Mouse (Mus musculus) ZHBTc4 (cell line): Measurements from ENCODE around the gene Slco1a1.
"Not testable (repeated sequence)": the region's sequence is repeated elsewhere in the genome, so short reads cannot be mapped to it uniquely, and the experiment has no call there.

Source experiments
- DNase-seq: peaks from one replicate; pipeline ENCODE4 v3.0.0-alpha.2; 2011; ENCODE audit warnings: low read depth, low spot score

Slco1a1 gene

GRCm38 (mm10) chr6:141946862-141947261 lies at the start of gene Slco1a1:
Slco1a1 (minus strand) TSS chr6:141946962.
- no peak for DNase-seq

GRCm38 (mm10) chr6:141986772-141987171 lies 40.0 kb upstream of the Slco1a1 start:
- DNase-seq = no peak

GRCm38 (mm10) chr6:141984644-141985043 lies 37.9 kb upstream of the Slco1a1 start:
- DNase-seq = no peak

- no peak for DNase-seq
Measured at GRCm38 (mm10) chr6:141962420-141962819, 15.7 kb upstream of the Slco1a1 start.

GRCm38 (mm10) chr6:141961861-141962260 lies 15.1 kb upstream of the Slco1a1 start:
- no peak for DNase-seq

GRCm38 (mm10) chr6:141960482-141960881 lies 13.7 kb upstream of the Slco1a1 start:
- no peak for DNase-seq

- no peak for DNase-seq
Measured at GRCm38 (mm10) chr6:141940451-141940850, 6.3 kb downstream of the Slco1a1 start.

- DNase-seq = no peak
Measured at GRCm38 (mm10) chr6:141898197-141898596, 48.6 kb downstream of the Slco1a1 start.

GRCm38 (mm10) chr6:141889723-141890122 lies 57.0 kb downstream of the Slco1a1 start:
- no peak for DNase-seq

GRCm38 (mm10) chr6:141888248-141888647 lies 58.5 kb downstream of the Slco1a1 start:
- DNase-seq = peak; percentile 20

GRCm38 (mm10) chr6:141882581-141882980 lies 64.2 kb downstream of the Slco1a1 start:
- DNase-seq = no peak

GRCm38 (mm10) chr6:141875742-141876141 lies 71.0 kb downstream of the Slco1a1 start:
- not testable (repeated sequence) for DNase-seq

GRCm38 (mm10) chr6:141871711-141872110 lies 75.1 kb downstream of the Slco1a1 start:
- no peak for DNase-seq

GRCm38 (mm10) chr6:141868735-141869134 lies 78.0 kb downstream of the Slco1a1 start:
- no peak for DNase-seq

GRCm38 (mm10) chr6:141866026-141866425 lies 80.7 kb downstream of the Slco1a1 start:
- DNase-seq = no peak

GRCm38 (mm10) chr6:141857735-141858531 lies 88.8 kb downstream of the Slco1a1 start:
- no peak for DNase-seq
